Mouse (Mus musculus) frontal cortex, postnatal 10 days (tissue): ENCODE data around the gene Olfr20.
"Not testable (repeated sequence)": the region's sequence is repeated elsewhere in the genome, so short reads cannot be mapped to it uniquely, and the experiment has no call there.

ENCODE experiments used
- DNase-seq, 2 experiments: peaks; one replicate each; pipeline ENCODE4 v3.0.0; 2022; ENCODE audit warnings: low spot score in 2 of 2, mixed read lengths in 1 of 2

Gene Olfr20

GRCm38 (mm10) chr11:73350483-73350882 is at the start of gene Olfr20:
TSS of gene Olfr20 (plus strand) at chr11:73350783.
- no peak for DNase-seq

GRCm38 (mm10) chr11:73303123-73303522 is 47.5 kb upstream of the Olfr20 start:
- no peak for DNase-seq

- DNase-seq = no peak
Measured at GRCm38 (mm10) chr11:73315961-73316360, 34.6 kb upstream of the Olfr20 start.

- DNase-seq = not testable (repeated sequence)
Measured at GRCm38 (mm10) chr11:73318581-73318980, 32.0 kb upstream of the Olfr20 start.

GRCm38 (mm10) chr11:73321064-73321463 is 29.5 kb upstream of the Olfr20 start:
- not testable (repeated sequence) for DNase-seq

GRCm38 (mm10) chr11:73323906-73324830 is 26.4 kb upstream of the Olfr20 start:
- DNase-seq = no peak

GRCm38 (mm10) chr11:73326485-73326886 is 24.1 kb upstream of the Olfr20 start:
- DNase-seq = no peak

- DNase-seq = peak in 1 of 2 experiments; percentile 7
Measured at GRCm38 (mm10) chr11:73327361-73327760, 23.2 kb upstream of the Olfr20 start.

- DNase-seq = no peak
Measured at GRCm38 (mm10) chr11:73329442-73329841, 21.1 kb upstream of the Olfr20 start, which contains the start of the genes Aspa, Gm49340 and Spata22. TSS of gene Aspa (minus strand) at chr11:73329596. TSS of gene Gm49340 (plus strand) at chr11:73329741. TSS of gene Spata22 (plus strand) at chr11:73329741.

GRCm38 (mm10) chr11:73333357-73333756 is 17.2 kb upstream of the Olfr20 start:
- no peak for DNase-seq

- DNase-seq = no peak
Measured at GRCm38 (mm10) chr11:73336919-73337318, 13.7 kb upstream of the Olfr20 start.

- DNase-seq = no peak
Measured at GRCm38 (mm10) chr11:73370946-73371345, 20.4 kb downstream of the Olfr20 start, which contains the start of gene Olfr376. TSS of gene Olfr376 (plus strand) at chr11:73371246.

GRCm38 (mm10) chr11:73395374-73395773 is 44.8 kb downstream of the Olfr20 start:
- DNase-seq = no peak

GRCm38 (mm10) chr11:73399514-73399913 is 48.9 kb downstream of the Olfr20 start, which contains the start of gene Olfr1:
TSS of gene Olfr1 (minus strand) at chr11:73399614.
- DNase-seq = no peak
